Mouse (Mus musculus) embryonic facial prominence, embryonic 11.5 days (tissue): ENCODE results near the gene Gm20388. TPM values are rescaled to one million over a fixed set of nuclear protein-coding genes. Genes with fewer than 3 reads are reported as not detected.
A peak's percentile ranks its signal among the peaks of the same experiment; 100 is the strongest.

ENCODE experiments used
- ATAC-seq: fragments of 200-750 bp; cut with Nextera tagmentation; replicated peaks from 2 replicates; pipeline ENCODE4 v1.8.0; 2017; ENCODE audit warnings: low read depth; ENCODE audit not compliant: insufficient number of reproducible peaks, low FRiP score, low TSS enrichment
- DNase-seq: peaks from one replicate; pipeline ENCODE4 v3.0.0-alpha.2; 2015; ENCODE audit warnings: low spot score
- H3K27ac ChIP-seq: fragments of 300-500 bp; sonication (generic); replicated peaks from 2 replicates; pipeline ENCODE4 v1.5.1; 2014; ENCODE audit warnings: mild to moderate bottlenecking, low read depth, low read length, control low read depth
- H3K27me3 ChIP-seq: fragments of 300-500 bp; sonication (generic); 2 replicates; pipeline ENCODE4 v1.6.1; 2014; ENCODE audit warnings: mild to moderate bottlenecking, low read length, moderate library complexity, mixed read lengths; ENCODE audit not compliant: control insufficient read depth, insufficient read depth
- H3K36me3 ChIP-seq: fragments of 300-500 bp; sonication (generic); replicated peaks from 2 replicates; pipeline ENCODE4 v1.6.1; 2014; ENCODE audit warnings: low read depth, mild to moderate bottlenecking, low read length, moderate library complexity, mixed read lengths; ENCODE audit not compliant: control insufficient read depth, insufficient read depth
- H3K4me1 ChIP-seq: fragments of 300-500 bp; sonication (generic); 2 replicates; pipeline ENCODE4 v1.6.1; 2014; ENCODE audit warnings: low read length, mixed read lengths; ENCODE audit not compliant: control insufficient read depth, insufficient read depth
- H3K4me2 ChIP-seq: fragments of 300-500 bp; sonication (generic); 2 replicates; pipeline ENCODE4 v1.6.1; 2014; ENCODE audit warnings: low read depth, mild to moderate bottlenecking, control low read depth, low read length, moderate library complexity
- H3K4me3 ChIP-seq: fragments of 300-500 bp; sonication (generic); 2 replicates; pipeline ENCODE4 v1.5.1; 2014; ENCODE audit warnings: low read depth, low read length, control low read depth
- H3K9ac ChIP-seq: fragments of 300-500 bp; sonication (generic); replicated peaks from 2 replicates; pipeline ENCODE4 v1.6.1; 2014; ENCODE audit warnings: mild to moderate bottlenecking, control low read depth, low read length
- H3K9me3 ChIP-seq: fragments of 300-500 bp; sonication (generic); replicated peaks from 2 replicates; pipeline ENCODE4 v1.6.1; 2016; ENCODE audit warnings: mild to moderate bottlenecking, low read length, inconsistent platforms, mixed read lengths; ENCODE audit not compliant: control insufficient read depth
- WGBS: fragments of 180-500 bp; shearing (Covaris S2); extraction: QIAGEN DNeasy Blood & Tissue Kit; methylation state at CpG from one replicate; pipeline ENCODE4 v1.1.7; 2014; 5-methylcytosine and 5-hydroxymethylcytosine counted together
- polyA plus RNA-seq: library from polyadenylated mRNA; unstranded; fragments of >200 nt; fragmentation: Nextera tagmentation; extraction: Ambion mirVana; gene quantifications from 2 replicates; pipeline ENCODE4 v1.2.1, GENCODE M21; 2014

Gene Gm20388
- polyA plus RNA-seq, 1 experiment from 2014 or later, result 3.1 TPM

DNA sequence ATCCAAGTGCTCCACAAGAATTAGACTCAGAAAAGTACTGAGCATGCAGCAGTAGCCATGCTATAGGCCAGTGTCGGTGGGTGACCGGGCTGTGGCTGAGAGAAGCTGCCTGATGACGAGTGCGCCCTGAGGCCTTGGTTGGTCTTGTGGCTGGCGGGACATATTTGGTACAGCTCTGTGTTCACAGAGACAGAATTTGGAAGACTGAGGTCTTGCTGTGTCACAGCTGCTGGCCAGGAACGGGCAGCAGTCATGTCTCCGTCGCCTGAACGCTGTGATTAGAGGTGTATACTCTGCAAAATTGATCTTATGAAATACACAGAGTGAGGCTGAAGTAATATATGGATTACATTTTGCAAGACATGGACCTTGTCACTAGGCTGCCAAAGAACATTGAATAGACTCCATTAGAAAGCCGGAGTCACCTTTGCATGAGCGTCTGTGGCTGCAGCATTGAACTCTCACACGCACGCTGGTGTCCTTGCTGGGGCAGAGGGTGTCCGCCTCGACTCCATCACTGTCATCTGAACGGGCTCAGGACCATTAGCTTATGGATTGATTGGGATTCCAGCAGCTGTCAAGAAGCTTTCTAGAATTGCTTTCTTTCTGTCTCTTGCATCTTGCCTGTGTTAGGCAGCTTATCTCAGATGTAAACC lies 5.7 kb downstream of the Gm20388 start:
- no peaks in the 10 kb centered on the region for H3K9me3 ChIP-seq
- DNase-seq (no peak), ATAC-seq (no peak)
- H3K9ac ChIP-seq, result no peak overlapping the region
- 77% methylated on average over 16 of the region's 16 CpGs for WGBS
- H3K27me3 ChIP-seq, result no peaks in the 10 kb centered on the region
- no peaks in the 10 kb centered on the region for H3K36me3 ChIP-seq
- H3K4me3 ChIP-seq, result no peak overlapping the region
- no peak overlapping the region for H3K27ac ChIP-seq
- peaks cover 4% of the 10 kb centered on the region; the same call in 1 of the 2 replicates for H3K4me1 ChIP-seq
- no peak overlapping the region for H3K4me2 ChIP-seq

- ATAC-seq, result no peak
- 90% methylated on average over 3 of the region's 3 CpGs for WGBS
Measured at GRCm38 (mm10) chr8:119917415-119917814, 6.8 kb downstream of the Gm20388 start.

DNA sequence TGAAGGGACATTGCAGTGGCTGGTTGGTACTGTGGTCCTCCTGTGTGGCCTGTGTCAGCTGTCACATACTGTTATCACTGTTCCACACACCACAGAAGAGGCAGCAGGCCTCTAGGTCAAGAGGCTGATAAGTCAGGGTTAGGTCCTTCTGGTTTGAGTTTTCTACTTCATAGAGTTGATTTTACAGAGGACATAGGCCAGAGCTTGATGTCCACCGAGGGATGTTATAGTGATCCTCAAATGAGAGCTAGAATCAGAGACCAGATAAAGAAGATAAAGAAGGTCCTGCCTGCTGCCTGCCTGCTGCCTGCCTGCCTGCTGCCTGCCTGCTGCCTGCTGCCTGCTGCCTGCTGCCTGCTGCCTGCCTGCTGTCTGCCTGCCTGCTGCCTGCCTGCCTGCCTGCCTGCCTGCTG lies 7.5 kb downstream of the Gm20388 start:
- 69% methylated on average over 1 of the region's 1 CpGs for WGBS
- no peak for ATAC-seq
- Histone ChIP-seq H3K4me3 (no peak overlapping the region), H3K27ac (no peak overlapping the region), H3K4me1 (0 out of 2 replicates have a peak, but pooled peaks cover 4% of the 10 kb centered on the region), H3K9me3 (no peaks in the 10 kb centered on the region), H3K36me3 (no peaks in the 10 kb centered on the region), H3K4me2 (no peak overlapping the region), H3K9ac (no peak overlapping the region), H3K27me3 (no peaks in the 10 kb centered on the region)
- no peak for DNase-seq

More at GRCm38 (mm10) chr8:119917415-119917814, 6.8 kb downstream of the Gm20388 start:
- H3K4me1 ChIP-seq, result peaks cover 4% of the 10 kb centered on the region; the same call in 1 of the 2 replicates
- no peak for DNase-seq
- H3K4me2 ChIP-seq, result no peak overlapping the region
- no peaks in the 10 kb centered on the region for H3K36me3 ChIP-seq
- H3K27me3 ChIP-seq, result no peaks in the 10 kb centered on the region
- H3K27ac ChIP-seq, result no peak overlapping the region
- no peaks in the 10 kb centered on the region for H3K9me3 ChIP-seq
- H3K4me3 ChIP-seq, result no peak overlapping the region
- no peak overlapping the region for H3K9ac ChIP-seq

GRCm38 (mm10) chr8:119923259-119923658 lies 12.6 kb downstream of the Gm20388 start:
- no peaks in the 10 kb centered on the region for H3K9me3 ChIP-seq
- H3K4me3 ChIP-seq, result no peak overlapping the region
- DNase-seq (no peak), ATAC-seq (no peak)
- H3K36me3 ChIP-seq, result no peaks in the 10 kb centered on the region
- H3K9ac ChIP-seq, result no peak overlapping the region
- H3K4me2 ChIP-seq, result no peak overlapping the region
- H3K27ac ChIP-seq, result no peak overlapping the region
- H3K4me1 ChIP-seq, result no peaks in the 10 kb centered on the region
- no peaks in the 10 kb centered on the region for H3K27me3 ChIP-seq
- WGBS, result 82% methylated on average over 5 of the region's 5 CpGs

GRCm38 (mm10) chr8:119925428-119925827 lies 14.8 kb downstream of the Gm20388 start:
- no peak overlapping the region for H3K4me3 ChIP-seq
- ATAC-seq, result no peak
- 86% methylated on average over 4 of the region's 4 CpGs for WGBS

GRCm38 (mm10) chr8:119926474-119926873 lies 15.8 kb downstream of the Gm20388 start:
- Histone ChIP-seq H3K9ac (no peak overlapping the region), H3K27ac (no peak overlapping the region), H3K4me1 (no peaks in the 10 kb centered on the region), H3K9me3 (no peaks in the 10 kb centered on the region), H3K4me2 (no peak overlapping the region), H3K4me3 (no peak overlapping the region), H3K27me3 (no peaks in the 10 kb centered on the region), H3K36me3 (no peaks in the 10 kb centered on the region)
- 84% methylated on average over 2 of the region's 2 CpGs for WGBS
- DNase-seq, result no peak
- ATAC-seq, result no peak

More at GRCm38 (mm10) chr8:119925428-119925827, 14.8 kb downstream of the Gm20388 start:
- no peak for DNase-seq
- Histone ChIP-seq H3K4me1 (no peaks in the 10 kb centered on the region), H3K9me3 (no peaks in the 10 kb centered on the region), H3K4me2 (no peak overlapping the region), H3K36me3 (no peaks in the 10 kb centered on the region), H3K9ac (no peak overlapping the region), H3K27ac (no peak overlapping the region), H3K27me3 (no peaks in the 10 kb centered on the region)

DNA sequence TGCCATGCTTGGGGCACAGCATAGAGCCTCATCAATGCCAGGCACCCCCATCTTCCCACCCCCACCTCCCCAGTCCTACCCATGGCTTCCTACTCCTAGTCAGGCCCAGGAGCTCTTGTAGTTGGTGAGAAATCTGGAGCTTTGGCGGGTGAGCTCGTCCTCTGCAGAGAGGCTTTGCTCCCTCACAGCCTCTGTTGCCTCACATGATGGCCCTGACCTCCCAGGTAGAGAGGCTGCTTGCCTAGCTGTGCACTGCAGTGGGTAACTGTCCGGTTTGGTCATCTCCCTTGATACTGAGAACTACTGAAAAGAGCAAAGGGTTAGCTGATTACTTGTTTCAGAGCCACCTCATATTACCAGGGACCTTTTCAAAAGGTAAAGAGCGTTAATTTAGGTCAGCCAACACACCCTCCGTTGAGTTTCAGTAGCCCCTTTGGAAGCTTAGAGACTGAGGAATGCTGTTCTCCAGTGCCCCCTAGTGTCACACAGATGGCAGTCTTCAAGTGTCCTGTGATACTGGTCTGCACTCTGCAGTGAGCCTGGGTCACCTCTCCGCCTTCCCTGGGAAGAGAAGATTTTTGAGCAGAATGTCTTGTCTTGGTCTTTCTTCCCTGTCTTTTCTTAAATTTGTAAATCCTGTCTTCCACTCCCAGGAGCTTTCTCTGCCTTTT lies 16.9 kb downstream of the Gm20388 start:
- no peak overlapping the region for H3K4me3 ChIP-seq
- H3K9ac ChIP-seq, result no peak overlapping the region
- H3K9me3 ChIP-seq, result no peaks in the 10 kb centered on the region
- no peaks in the 10 kb centered on the region for H3K4me1 ChIP-seq
- 42% methylated on average over 6 of the region's 6 CpGs for WGBS
- no peaks in the 10 kb centered on the region for H3K27me3 ChIP-seq
- H3K27ac ChIP-seq, result no peak overlapping the region
- H3K4me2 ChIP-seq, result no peak overlapping the region
- no peak; the same call in 1 of the 2 replicates for ATAC-seq
- DNase-seq, result peak; percentile 68
- no peaks in the 10 kb centered on the region; the same call in 1 of the 2 replicates for H3K36me3 ChIP-seq

GRCm38 (mm10) chr8:119931317-119931716 lies 20.7 kb downstream of the Gm20388 start:
- DNase-seq, result no peak
- no peak overlapping the region for H3K9ac ChIP-seq
- H3K27ac ChIP-seq, result no peak overlapping the region
- 89% methylated on average over 4 of the region's 4 CpGs for WGBS
- H3K4me2 ChIP-seq, result no peak overlapping the region
- no peak overlapping the region for H3K4me3 ChIP-seq
- H3K4me1 ChIP-seq, result no peaks in the 10 kb centered on the region
- no peaks in the 10 kb centered on the region for H3K9me3 ChIP-seq
- H3K36me3 ChIP-seq, result no peaks in the 10 kb centered on the region; the same call in 1 of the 2 replicates
- no peak for ATAC-seq
- H3K27me3 ChIP-seq, result no peaks in the 10 kb centered on the region
